Mouse (Mus musculus): ENCODE measurements around the gene Snrpa1.
A peak's percentile ranks its signal among the peaks of the same experiment; 100 is the strongest.

Gene Snrpa1

DNA sequence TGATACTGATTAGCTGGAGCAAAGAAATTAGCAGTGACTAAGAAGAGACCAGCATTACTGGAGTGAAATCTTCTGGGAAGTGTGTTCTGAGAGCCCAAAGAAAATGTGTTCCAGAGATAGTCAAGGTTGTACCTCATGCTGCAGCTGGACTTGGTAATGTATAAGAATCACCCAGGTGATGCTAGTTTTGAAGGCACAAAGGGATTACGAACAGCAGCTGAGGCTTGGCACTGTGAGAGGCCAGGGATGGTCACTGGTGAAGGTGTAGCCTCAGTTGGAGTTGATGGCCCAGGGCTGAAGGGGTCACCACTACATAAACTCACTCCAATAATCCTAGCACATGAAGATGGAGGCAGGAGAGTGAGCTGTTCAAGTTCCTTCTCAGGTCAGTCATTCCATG lies at the start of gene Snrpa1:
Gene Snrpa1, plus strand, starts transcription at position 301 of the 400 bp plus-strand sequence.
- no peak for DNase-seq (ENCODE audit: low spot score)

DNA sequence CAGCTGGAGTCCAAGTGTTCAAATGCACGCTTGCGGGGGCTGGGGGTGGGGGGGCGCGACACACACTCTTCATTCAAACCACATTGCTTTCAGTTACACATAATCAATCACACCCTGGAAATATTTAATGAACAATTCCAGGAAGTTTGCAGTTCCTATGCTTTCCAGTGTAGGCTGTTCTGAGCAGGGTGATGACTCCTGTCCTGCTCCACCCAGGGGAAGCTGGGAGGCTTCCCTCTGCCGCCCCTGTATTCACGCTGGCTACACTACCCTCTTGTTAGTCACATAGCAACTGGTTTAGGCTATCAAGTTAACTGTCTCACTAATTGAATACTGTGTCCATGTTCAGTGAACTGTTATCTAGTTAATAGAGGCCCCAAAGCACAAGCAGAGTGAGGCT lies 48.3 kb upstream of the Snrpa1 start:
- DNase-seq (ENCODE audit: low spot score): no peak

GRCm38 (mm10) chr7:66027747-66028146 lies 31.1 kb upstream of the Snrpa1 start:
- peak; percentile 16 for DNase-seq (ENCODE audit: low spot score)

DNA sequence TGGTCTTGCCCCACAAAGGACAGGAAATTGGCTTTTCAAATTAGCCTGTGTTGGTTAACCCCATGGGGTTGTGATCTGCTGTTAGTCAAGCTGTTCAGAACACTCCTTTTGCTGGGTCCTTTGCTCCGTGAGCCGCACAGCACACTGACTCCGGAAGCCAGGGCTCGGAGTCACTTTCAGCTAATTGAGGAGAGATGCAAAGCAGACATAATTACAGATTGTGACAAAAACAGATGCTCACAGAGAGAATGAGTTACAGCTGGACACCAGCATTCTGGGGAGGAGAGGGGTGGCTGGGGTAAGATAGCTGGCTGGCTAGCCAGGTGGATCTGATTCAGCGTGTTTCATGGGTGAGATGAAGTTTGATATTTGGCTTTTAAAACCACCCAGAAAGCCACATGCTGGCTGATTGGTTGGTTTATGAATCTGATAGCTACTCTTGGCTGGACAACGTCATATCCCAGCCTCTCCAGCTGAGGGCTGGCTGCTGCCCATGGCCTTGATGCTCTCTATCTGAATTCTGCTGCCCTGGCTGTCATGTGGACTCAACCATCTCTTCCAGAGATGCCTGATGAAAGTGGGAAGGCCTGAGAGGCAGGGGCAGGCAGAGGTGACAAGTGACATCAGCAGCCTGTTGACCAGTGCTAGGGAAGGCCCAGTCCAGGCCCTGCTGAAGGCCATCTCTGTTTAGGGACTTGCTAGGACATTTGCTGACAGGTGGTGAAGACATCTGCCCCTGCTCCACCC lies 29.9 kb upstream of the Snrpa1 start:
- peak; percentile 89 for DNase-seq (ENCODE audit: low spot score)

- DNase-seq (ENCODE audit: low spot score): no peak
Observed at GRCm38 (mm10) chr7:66036809-66037208, 22.0 kb upstream of the Snrpa1 start.

DNA sequence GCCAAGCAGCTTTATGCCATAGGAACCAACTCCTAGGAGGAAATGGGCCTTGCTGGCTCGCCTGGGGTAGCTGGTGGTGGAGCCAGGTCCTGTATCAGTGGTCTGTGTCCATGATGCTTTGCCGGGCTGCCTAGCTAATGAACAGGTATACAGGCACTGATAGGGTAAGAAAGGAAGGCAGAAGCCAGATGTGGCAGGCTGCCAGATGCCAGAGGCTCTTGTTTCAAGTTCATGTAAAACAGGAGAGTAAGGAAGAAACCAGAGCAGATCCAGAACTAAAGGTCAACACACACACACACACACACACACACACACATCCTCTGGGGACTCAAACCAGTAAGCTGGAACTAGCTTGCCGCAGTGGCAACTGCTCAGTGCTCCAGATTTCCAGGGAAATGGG lies 20.5 kb upstream of the Snrpa1 start:
- DNase-seq (ENCODE audit: low spot score): peak; percentile 66

DNA sequence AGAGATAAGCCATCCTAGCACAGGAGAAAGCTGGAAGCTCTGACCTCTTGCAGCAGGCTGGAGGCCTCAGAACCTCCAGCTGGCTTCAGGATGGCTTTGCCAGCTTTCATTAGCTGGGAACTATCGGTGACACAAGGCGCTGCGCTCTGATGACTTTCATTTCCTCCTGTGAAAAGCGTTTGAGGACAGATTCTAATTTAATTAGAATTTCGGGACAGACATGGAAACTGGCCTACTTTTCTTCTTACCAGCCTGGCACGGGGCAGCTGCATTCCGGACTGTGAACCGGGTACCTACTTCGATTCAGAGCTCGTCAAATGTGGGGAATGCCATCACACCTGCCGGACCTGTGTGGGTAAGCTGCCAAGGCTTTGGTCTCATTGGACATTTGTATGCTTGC lies 20.1 kb upstream of the Snrpa1 start:
- DNase-seq (ENCODE audit: low spot score): peak; percentile 49

- no peak for DNase-seq (ENCODE audit: low spot score)
Observed at GRCm38 (mm10) chr7:66040026-66040814, 18.6 kb upstream of the Snrpa1 start.

DNA sequence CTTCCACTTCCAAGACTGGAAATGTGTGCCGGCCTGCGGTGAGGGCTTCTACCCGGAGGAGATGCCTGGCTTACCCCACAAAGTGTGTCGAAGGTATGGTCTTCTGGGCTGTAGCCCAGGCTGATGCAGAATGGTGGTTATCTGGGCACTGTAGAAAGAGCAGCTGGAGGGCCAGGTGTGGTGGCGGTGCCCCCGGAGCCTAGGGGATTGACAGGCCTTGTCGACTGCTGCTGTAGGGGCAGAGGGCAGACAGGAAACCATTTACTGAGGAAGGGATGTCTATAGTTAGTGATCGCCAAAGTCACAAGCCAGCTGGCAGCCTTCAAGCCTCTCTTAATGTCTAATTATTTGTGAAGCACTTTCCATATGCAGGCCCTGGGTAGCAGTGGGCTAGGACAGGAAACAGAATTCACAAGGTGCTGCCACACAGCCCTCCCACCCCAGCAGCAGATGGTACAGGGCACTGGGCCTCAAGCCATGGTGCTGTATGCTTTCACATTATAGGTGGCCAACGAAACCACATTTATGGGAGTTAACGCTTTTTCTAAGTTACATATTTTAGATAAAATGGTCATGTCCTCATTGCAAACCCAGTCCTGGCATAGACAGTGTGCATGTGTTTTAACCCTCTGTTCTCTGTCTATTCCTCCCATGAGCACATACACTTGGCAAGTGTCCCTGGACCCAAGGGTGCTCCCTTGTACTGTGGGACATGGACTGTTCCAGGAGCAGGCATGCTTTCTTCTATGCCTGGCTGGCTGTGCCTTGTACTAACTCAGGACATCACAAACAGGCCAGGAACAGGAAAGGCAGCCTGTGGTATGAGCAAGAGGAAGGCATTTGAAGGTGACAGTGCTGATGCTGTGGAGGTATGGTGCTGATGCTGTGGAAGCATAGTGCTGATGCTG lies 15.0 kb upstream of the Snrpa1 start, which contains the start of gene Gm45213:
Gene Gm45213, plus strand, starts transcription at position 51 of the 908 bp plus-strand sequence.
- no peak for DNase-seq (ENCODE audit: low spot score)

DNA sequence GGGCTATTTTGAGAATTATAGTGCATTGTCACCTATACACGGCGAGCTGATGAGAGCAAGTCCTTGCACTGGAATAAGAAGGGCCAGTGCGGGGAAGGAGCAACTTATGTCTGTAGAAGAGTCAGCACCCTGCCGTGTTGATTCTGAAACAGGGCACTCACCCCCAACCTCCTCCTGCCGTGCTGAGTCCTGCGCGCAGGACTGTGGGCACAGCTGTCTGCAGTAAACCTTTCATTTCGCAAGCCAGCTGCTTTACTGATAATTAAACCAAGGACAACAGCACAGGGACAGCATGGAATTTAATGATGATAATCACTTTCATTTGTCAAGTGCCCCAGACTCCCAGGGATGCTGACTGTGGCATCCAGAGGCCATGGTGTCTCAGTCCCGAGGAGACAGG lies 14.2 kb upstream of the Snrpa1 start:
- DNase-seq (ENCODE audit: low spot score): no peak

- DNase-seq (ENCODE audit: low spot score): no peak
Observed at GRCm38 (mm10) chr7:66046921-66047918, 11.6 kb upstream of the Snrpa1 start.

DNA sequence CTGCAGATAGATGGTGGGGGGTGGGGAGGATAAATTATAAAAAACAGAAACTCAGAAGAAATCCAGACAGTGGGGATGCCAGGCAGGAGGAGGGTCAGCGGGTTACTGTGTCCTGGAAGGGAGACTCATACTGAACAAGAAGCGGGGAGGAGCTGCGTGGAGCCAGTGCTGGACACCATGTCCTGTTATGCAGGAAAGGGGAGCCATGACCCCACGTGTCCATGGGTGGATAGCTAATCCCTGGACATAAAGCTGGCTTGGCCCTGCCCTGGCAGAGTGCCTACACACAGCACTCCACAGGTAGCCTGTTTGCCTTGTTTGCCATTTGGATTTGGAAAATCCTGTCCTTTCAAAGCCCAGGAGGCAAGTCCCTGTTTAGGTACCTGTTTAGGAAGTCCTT lies 10.8 kb upstream of the Snrpa1 start:
- no peak for DNase-seq (ENCODE audit: low spot score)

- DNase-seq (ENCODE audit: low spot score): no peak
Observed at GRCm38 (mm10) chr7:66048446-66049230, 10.2 kb upstream of the Snrpa1 start.

GRCm38 (mm10) chr7:66053946-66054483 lies 4.8 kb upstream of the Snrpa1 start:
- DNase-seq (ENCODE audit: low spot score): no peak

DNA sequence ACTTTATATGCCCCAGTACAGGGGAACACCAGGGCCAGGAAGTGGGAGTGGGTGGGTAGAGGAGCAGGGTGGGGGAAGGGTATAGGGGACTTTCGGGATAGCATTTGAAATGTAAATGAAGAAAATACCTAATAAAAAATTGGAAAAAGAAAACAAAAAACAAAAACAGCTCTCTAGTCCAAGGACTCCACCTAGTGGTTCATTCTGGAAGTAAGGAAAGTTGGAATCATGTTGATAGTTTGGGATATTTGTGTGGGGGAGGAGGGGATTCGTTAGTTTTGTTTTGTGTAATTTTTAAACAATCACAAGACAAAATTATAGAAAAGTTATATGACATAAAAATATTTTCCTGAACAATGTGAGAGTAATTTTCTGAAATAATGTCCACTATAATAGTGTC lies 3.4 kb upstream of the Snrpa1 start:
- peak; percentile 51 for DNase-seq (ENCODE audit: low spot score)

GRCm38 (mm10) chr7:66060066-66060956 lies 1.5 kb downstream of the Snrpa1 start:
- DNase-seq (ENCODE audit: low spot score): peak; percentile 85

DNA sequence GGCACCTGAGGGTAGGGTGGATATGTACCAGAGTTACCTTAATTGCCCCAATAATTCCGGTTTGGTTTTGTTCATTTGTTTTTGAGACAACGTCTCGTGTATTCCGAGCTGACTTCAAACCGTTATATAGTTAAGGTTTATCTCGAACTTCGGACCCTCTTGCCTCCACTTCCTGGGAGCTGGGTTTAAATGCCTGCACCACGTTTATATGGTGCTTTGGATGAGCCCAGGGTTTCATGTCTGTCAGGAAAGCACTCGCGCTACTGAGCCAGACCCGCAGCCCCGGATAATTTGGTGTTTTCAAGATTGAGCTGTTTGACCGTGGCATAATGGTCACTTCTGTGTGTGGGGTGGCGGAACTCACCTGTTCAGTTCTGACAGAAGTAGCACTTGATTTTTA lies 2.3 kb downstream of the Snrpa1 start:
- DNase-seq (ENCODE audit: low spot score): no peak

- peak; percentile 48 for DNase-seq (ENCODE audit: low spot score)
Observed at GRCm38 (mm10) chr7:66076411-66076810, 17.6 kb downstream of the Snrpa1 start.

Data from MN1 (cell line).